Mouse (Mus musculus) liver, embryonic 12.5 days (tissue): ENCODE results near the gene Znrf1. TPM values are rescaled to one million over a fixed set of nuclear protein-coding genes. Genes with fewer than 3 reads are reported as not detected.
"Not testable (repeated sequence)": the region's sequence is repeated elsewhere in the genome, so short reads cannot be mapped to it uniquely, and the experiment has no call there.

Experiments used
- ATAC-seq: fragments of 200-750 bp; cut with Nextera tagmentation; 2 replicates; pipeline ENCODE4 v1.8.0; 2017; ENCODE audit warnings: moderate number of reproducible peaks, mild to moderate bottlenecking, moderate library complexity
- H3K27ac ChIP-seq: fragments of 300-500 bp; sonication (generic); 2 replicates; pipeline ENCODE4 v1.5.1; 2016; ENCODE audit warnings: mild to moderate bottlenecking
- H3K27me3 ChIP-seq: fragments of 300-500 bp; sonication (generic); replicated peaks from 2 replicates; pipeline ENCODE4 v1.6.1; 2016; ENCODE audit warnings: mild to moderate bottlenecking, moderate library complexity
- H3K36me3 ChIP-seq: fragments of 300-500 bp; sonication (generic); 2 replicates; pipeline ENCODE4 v1.6.1; 2016; ENCODE audit warnings: mild to moderate bottlenecking, moderate library complexity
- H3K4me1 ChIP-seq: fragments of 300-500 bp; sonication (generic); 2 replicates; pipeline ENCODE4 v1.6.1; 2016
- H3K4me2 ChIP-seq: fragments of 300-500 bp; sonication (generic); 2 replicates; pipeline ENCODE4 v1.6.1; 2016; ENCODE audit warnings: mild to moderate bottlenecking, moderate library complexity
- H3K4me3 ChIP-seq: fragments of 300-500 bp; sonication (generic); 2 replicates; pipeline ENCODE4 v1.5.1; 2016; ENCODE audit warnings: mild to moderate bottlenecking, moderate library complexity
- H3K9ac ChIP-seq: fragments of 300-500 bp; sonication (generic); 2 replicates; pipeline ENCODE4 v1.6.1; 2016; ENCODE audit warnings: mild to moderate bottlenecking, moderate library complexity
- H3K9me3 ChIP-seq: fragments of 300-500 bp; sonication (generic); replicated peaks from 2 replicates; pipeline ENCODE4 v1.6.1; 2016; ENCODE audit warnings: mild to moderate bottlenecking, moderate library complexity
- WGBS: fragments of 180-500 bp; shearing (Covaris S2); methylation state at CpG from one replicate; pipeline ENCODE4 v1.1.7; 2016; ENCODE audit not compliant: insufficient replicate concordance; 5-methylcytosine and 5-hydroxymethylcytosine counted together
- polyA plus RNA-seq: library from polyadenylated mRNA; unstranded; fragments of >200 nt; fragmentation: Nextera tagmentation; extraction: Ambion mirVana; gene quantifications from 2 replicates; pipeline ENCODE4 v1.2.1, GENCODE M21; 2016

Gene Znrf1
- polyA plus RNA-seq, result 17.3 and 18.3 TPM in 2 replicates

DNA sequence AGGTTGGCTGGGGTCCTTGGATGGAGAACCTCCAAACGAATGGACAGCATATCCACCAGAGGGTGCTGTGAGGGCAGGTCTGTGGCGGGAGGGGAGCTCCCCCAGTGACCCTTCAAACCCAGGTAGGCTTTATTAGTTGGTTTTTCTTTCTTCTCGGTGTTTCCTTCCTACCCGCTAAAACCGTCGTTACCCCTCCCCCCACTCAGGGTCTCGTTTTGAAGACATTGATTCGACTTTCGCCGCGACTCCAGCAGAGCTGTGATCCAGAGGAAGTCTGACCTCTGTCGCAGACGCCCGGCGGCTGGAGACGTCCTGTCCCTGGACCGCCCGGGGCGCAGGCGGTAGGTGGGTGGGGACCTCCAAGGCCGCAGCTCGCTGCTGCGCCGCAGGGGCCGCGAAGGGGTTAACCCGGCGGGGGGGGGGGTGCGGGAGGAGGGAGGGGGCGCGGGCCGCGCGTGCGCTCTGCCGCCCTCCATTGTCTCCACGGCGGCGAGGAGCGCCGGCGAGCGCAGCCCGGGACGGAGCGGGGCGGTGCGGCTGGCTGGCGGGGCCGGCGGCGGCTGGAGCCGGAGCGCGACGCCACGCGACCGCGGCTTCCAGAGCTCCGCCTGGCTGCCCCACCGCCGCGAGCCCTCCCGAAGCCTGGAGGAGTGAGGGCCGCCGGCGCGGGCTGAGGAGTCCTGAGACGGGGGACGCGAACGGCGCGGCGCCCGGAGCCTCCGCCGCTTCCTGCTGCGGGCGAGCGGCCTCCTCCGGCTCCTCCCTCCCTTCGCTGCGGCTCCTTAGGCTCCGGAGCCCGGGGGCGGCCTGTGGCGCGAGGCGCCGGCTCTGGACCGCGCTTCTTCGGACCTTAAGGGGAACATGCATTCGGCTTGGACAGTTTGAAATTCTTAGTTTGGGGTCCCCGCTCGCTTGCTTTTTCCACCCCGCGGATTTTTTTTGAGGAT is at the start of gene Znrf1:
Znrf1 (plus strand) TSS at position 67 of the 947 bp plus-strand sequence.
- Histone ChIP-seq H3K4me3 (peak within 1 kb of the TSS; percentile 78), H3K4me1 (peaks cover 43% of the 10 kb centered on the region), H3K9ac (peak within 1 kb of the TSS; percentile 85), H3K4me2 (peak within 1 kb of the TSS; percentile 99), H3K9me3 (no peaks in the 10 kb centered on the region), H3K27me3 (no peaks in the 10 kb centered on the region), H3K36me3 (no peaks in the 10 kb centered on the region), H3K27ac (peak within 1 kb of the TSS; percentile 82)
- under 1% methylated on average over 66 of the region's 100 CpGs for WGBS
- peak; percentile 84 for ATAC-seq

DNA sequence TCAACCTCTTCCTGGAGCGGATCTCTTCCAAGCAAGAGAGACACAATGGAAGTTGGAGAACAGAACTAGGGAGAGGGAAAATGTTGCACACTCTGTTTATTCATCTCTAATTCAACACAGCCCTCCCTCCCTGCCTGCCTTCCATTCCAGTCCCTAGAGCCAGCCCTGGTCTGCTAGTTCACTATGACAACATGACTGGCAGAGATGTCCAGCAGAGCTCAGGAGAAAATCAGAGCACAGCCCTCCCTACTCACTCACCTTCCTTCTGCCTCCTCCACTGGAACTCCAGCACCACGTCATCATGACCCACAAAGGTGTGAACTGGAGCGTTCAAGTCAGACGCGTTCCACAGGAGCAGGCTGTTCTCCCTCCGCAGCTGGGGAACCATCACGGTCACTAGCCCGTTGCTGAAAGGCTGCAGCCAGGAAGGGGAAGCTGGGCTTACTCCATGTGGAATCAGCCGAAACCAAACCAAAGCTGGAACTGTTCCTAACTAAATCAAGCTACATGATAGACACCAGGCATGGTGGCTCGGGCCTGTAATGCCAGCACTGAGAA is 45.8 kb upstream of the Znrf1 start:
- WGBS, result 86% methylated on average over 10 of the region's 10 CpGs
- H3K9ac ChIP-seq, result no peak overlapping the region
- H3K4me2 ChIP-seq, result no peak overlapping the region
- H3K4me1 ChIP-seq, result no peaks in the 10 kb centered on the region; the same call in 1 of the 2 replicates
- no peak for ATAC-seq
- H3K36me3 ChIP-seq, result peaks cover 31% of the 10 kb centered on the region
- H3K27ac ChIP-seq, result no peak overlapping the region
- no peaks in the 10 kb centered on the region for H3K27me3 ChIP-seq
- no peak overlapping the region for H3K4me3 ChIP-seq
- H3K9me3 ChIP-seq, result no peaks in the 10 kb centered on the region

DNA sequence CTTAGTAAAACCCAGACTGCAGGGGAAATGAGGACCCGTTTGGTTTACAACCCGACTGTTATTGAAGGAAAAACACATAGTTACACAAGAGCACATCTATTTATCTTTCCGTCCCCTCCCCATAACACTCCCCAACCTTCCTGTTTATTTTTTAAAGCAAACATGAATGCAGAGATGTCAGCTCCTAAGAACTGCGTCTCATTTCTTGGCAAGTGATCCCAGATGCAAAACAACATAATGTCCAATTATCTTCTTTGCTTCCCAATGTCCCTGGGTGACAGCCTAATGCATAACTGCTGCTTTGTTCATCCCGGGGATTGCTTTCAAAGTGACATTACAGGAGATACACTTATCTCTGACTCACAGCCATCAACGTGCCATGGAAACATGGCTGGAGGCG is 44.7 kb upstream of the Znrf1 start:
- no peaks in the 10 kb centered on the region for H3K9me3 ChIP-seq
- no peak overlapping the region for H3K4me2 ChIP-seq
- H3K9ac ChIP-seq, result no peak overlapping the region
- H3K27me3 ChIP-seq, result no peaks in the 10 kb centered on the region
- no peak for ATAC-seq
- no peak overlapping the region for H3K27ac ChIP-seq
- peaks cover 33% of the 10 kb centered on the region for H3K36me3 ChIP-seq
- 56% methylated on average over 7 of the region's 7 CpGs for WGBS
- no peak overlapping the region for H3K4me3 ChIP-seq
- no peaks in the 10 kb centered on the region; the same call in 1 of the 2 replicates for H3K4me1 ChIP-seq

DNA sequence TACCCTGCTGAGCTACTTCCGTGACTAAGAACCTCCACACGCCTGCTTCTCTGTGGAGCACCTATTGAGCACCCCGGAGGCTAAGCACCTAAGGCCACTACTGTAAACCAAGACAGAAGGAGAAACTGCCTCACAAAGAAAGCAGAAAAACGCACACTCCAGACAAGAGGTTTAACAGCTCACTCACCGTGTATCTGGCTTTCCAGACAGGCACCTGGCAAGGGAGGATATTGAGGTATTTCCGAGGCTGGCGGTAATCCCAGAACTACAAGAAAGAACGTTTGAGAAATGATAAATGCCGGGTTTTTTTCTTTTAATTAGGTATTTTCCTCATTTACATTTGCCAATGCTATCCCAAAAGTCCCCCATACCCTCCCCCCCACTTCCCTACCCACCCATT is 43.4 kb upstream of the Znrf1 start:
- Histone ChIP-seq H3K27ac (no peak overlapping the region), H3K9me3 (no peaks in the 10 kb centered on the region), H3K9ac (no peak overlapping the region), H3K27me3 (no peaks in the 10 kb centered on the region), H3K4me3 (no peak overlapping the region), H3K36me3 (peaks cover 33% of the 10 kb centered on the region), H3K4me2 (no peak overlapping the region), H3K4me1 (no peaks in the 10 kb centered on the region; the same call in 1 of the 2 replicates)
- ATAC-seq, result no peak
- WGBS, result 84% methylated on average over 9 of the region's 9 CpGs

DNA sequence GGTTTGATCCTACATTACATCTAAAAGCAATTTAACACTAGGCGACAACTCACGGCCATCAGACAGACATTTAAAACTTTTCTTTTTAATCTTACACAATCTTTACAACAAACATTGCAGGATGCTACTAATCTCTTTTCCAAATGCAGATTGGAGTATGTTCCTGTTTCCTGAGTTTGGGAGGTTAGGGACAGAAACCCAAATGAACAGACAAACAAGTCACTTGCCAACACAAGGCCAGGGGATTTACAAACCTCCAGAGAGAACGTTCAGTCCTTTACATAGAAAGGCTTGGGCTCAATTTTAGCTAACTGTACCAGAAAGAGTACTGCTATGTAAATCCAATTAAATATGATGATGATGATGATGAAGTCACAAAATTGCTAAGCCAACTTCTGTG is 42.7 kb upstream of the Znrf1 start:
- Histone ChIP-seq H3K9me3 (no peaks in the 10 kb centered on the region), H3K27me3 (no peaks in the 10 kb centered on the region), H3K9ac (no peak overlapping the region), H3K27ac (no peak overlapping the region), H3K4me2 (no peak overlapping the region), H3K4me1 (no peaks in the 10 kb centered on the region; the same call in 1 of the 2 replicates), H3K4me3 (no peak overlapping the region), H3K36me3 (peaks cover 37% of the 10 kb centered on the region)
- no peak for ATAC-seq
- WGBS, result 86% methylated on average over 3 of the region's 3 CpGs

DNA sequence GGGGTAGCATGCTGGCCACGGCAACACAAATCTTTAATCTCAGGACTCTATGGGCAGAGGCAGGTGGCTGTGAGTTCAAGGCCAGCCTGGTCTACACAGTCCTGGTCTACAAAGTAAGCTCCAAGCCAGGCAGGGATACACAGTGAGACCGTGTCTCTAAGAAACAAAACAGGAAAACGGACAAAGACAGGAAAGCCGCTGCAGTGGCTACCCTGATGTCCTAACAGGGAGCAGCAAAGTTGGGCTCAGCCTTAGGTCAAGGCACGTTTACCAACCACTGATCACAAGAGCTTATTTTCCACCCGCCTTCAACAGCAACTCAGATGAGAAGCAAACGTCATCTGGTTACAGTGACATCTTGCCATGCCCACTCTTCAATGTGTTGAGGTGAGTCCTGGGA is 39.6 kb upstream of the Znrf1 start:
- Histone ChIP-seq H3K9me3 (no peaks in the 10 kb centered on the region), H3K36me3 (peaks cover 49% of the 10 kb centered on the region), H3K4me3 (no peak overlapping the region), H3K9ac (no peak overlapping the region), H3K4me2 (no peak overlapping the region), H3K27ac (no peak overlapping the region), H3K27me3 (no peaks in the 10 kb centered on the region), H3K4me1 (no peaks in the 10 kb centered on the region; the same call in 1 of the 2 replicates)
- ATAC-seq, result no peak
- 69% methylated on average over 7 of the region's 7 CpGs for WGBS

DNA sequence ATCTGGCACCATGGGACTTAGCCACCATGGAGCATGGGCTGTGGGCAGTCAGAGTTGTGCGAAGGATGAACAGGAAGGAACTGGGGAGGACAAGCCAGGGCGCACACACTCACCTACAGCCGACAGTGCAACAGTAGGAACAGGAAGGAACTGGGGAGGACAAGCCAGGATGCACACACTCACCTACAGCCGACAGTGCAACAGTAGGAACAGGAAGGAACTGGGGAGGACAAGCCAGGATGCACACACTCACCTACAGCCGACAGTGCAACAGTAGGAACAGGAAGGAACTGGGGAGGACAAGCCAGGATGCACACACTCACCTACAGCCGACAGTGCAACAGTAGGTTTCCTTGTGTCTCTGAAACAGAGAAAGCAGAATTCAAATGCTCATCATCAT is 37.6 kb upstream of the Znrf1 start:
- not testable (repeated sequence) for H3K27ac ChIP-seq, ATAC-seq, H3K27me3 ChIP-seq, H3K4me1 ChIP-seq, H3K4me2 ChIP-seq, H3K4me3 ChIP-seq, H3K9me3 ChIP-seq, H3K9ac ChIP-seq
- WGBS, result 51% methylated on average over 6 of the region's 6 CpGs
- H3K36me3 ChIP-seq, result peaks cover 51% of the 10 kb centered on the region

DNA sequence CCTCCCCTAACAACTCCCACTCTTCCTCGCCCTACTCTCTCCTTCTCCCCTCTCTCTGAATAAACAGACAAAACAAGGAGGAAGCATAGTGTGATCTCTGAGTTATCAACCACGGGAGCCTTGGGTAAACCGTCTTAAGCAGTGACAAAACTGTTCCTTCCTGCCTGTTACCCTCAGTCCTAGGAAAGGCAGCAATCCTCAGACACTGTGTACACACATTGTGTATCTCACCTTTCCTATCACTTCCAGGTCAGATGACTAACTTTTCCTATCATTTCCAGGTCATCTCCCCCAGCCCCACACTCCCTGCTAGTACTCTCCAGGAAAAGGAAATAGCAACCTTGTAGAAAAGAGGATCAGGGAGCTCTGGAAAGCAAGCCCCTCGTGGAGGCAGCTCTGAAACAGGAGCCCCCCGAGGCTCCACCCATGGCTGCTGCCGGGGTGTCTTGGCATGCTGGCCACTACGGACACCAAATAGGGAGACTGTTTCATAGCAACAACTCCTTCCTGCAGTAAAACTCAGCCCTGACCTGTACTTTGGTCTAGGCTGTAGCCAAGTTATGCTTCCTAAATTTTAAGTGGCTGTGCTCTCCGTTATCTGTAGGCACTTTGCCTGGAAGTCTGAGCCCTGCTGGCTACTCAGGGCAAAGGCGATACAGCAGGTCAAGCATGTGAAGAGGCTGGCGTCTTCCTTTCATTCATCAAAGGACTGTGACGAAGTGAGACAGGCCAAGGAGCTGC is 34.0 kb upstream of the Znrf1 start:
- no peaks in the 10 kb centered on the region for H3K27me3 ChIP-seq
- no peak; the same call in 1 of the 2 replicates for ATAC-seq
- 0 out of 2 replicates have a peak overlapping the region, but pooled peaks have one; percentile 2 for H3K27ac ChIP-seq
- H3K4me3 ChIP-seq, result no peak overlapping the region
- peaks cover 43% of the 10 kb centered on the region for H3K36me3 ChIP-seq
- H3K4me2 ChIP-seq, result no peak overlapping the region
- no peak overlapping the region for H3K9ac ChIP-seq
- WGBS, result 54% methylated on average over 11 of the region's 11 CpGs
- H3K4me1 ChIP-seq, result no peaks in the 10 kb centered on the region
- no peaks in the 10 kb centered on the region for H3K9me3 ChIP-seq

DNA sequence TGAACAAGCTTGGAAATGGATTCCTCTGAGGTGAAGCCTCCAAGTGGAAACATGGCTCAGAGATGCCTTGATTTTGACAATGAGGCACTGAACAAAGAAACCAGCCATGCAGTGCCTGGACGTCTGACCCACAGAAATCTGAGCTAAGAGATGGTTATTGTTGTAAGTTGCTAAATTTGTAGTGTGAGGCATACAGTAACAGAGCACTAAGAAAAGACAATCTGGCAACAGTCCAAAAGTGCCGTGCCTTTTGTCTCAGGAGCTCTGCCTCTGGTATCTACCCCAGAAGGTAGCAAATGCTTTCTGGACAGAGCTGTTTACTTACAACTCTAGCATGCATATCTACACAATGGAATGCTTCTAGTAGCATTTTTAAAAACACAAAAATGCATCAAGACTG is 27.3 kb upstream of the Znrf1 start:
- Histone ChIP-seq H3K27me3 (no peaks in the 10 kb centered on the region), H3K9ac (0 out of 2 replicates have a peak overlapping the region, but pooled peaks have one; percentile 35), H3K4me2 (peak overlapping the region; percentile 57; the same call in 1 of the 2 replicates), H3K9me3 (no peaks in the 10 kb centered on the region), H3K36me3 (peaks cover 8% of the 10 kb centered on the region), H3K4me3 (no peak overlapping the region), H3K4me1 (peaks cover 33% of the 10 kb centered on the region), H3K27ac (peak overlapping the region; percentile 67; the same call in 1 of the 2 replicates)
- no peak for ATAC-seq
- WGBS, result 47% methylated on average over 2 of the region's 2 CpGs

DNA sequence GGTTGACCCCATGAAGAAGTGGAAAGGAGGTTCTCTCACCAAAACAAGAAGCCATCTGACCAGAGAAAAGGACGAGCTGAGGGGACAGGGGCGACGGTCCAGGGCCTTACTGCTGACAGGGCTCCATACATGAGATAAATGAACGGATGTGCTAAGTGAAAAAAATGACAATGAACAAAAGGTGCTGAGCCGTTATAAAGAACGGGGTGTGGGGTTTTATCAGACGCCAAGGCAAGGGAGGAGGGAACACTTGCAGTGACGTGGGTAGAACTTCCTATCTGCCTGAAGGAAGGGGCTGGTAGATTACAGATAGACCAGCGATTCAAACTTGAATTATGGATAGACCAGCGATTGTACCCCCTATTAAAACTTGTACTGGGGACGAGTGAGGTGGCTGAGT is 26.6 kb upstream of the Znrf1 start:
- H3K27me3 ChIP-seq, result no peaks in the 10 kb centered on the region
- ATAC-seq, result peak; percentile 84
- peaks cover 33% of the 10 kb centered on the region for H3K4me1 ChIP-seq
- 32% methylated on average over 11 of the region's 11 CpGs for WGBS
- peak overlapping the region; percentile 35; the same call in 1 of the 2 replicates for H3K9ac ChIP-seq
- peak overlapping the region; percentile 18; the same call in 1 of the 2 replicates for H3K4me3 ChIP-seq
- peaks cover 1% of the 10 kb centered on the region for H3K36me3 ChIP-seq
- peak overlapping the region; percentile 67 for H3K27ac ChIP-seq
- H3K4me2 ChIP-seq, result peak overlapping the region; percentile 57
- H3K9me3 ChIP-seq, result no peaks in the 10 kb centered on the region

DNA sequence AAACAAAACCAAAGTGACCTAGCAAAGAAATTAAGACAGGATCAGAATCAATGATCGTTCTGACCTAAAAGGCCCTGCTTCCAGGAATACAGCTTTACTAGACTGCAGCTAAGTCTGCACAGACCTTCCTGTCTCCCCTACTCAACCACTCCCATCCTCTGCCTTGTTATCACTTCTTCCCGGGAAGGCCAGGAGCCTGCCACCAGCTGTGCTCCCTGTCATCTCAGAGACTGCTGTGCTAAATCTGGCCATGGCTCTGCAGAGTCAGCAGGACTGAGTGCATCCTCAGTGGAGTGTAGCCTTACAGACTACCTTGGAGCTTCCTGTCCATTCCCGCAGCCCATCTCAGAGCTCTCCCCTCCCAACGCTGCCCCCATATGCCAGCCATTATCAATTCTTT is 25.5 kb upstream of the Znrf1 start:
- peaks cover 33% of the 10 kb centered on the region for H3K4me1 ChIP-seq
- no peaks in the 10 kb centered on the region for H3K9me3 ChIP-seq
- no peak overlapping the region for H3K27ac ChIP-seq
- peaks cover 2% of the 10 kb centered on the region for H3K36me3 ChIP-seq
- WGBS, result 34% methylated on average over 4 of the region's 4 CpGs
- 0 out of 2 replicates have a peak overlapping the region, but pooled peaks have one; percentile 57 for H3K4me2 ChIP-seq
- H3K9ac ChIP-seq, result no peak overlapping the region
- no peaks in the 10 kb centered on the region for H3K27me3 ChIP-seq
- peak; percentile 63 for ATAC-seq
- H3K4me3 ChIP-seq, result no peak overlapping the region
